Mouse (Mus musculus): ENCODE measurements at regions not wholly inside any gene's neighbourhood (a gene's known extent, or its start where the extent isn't known, plus 50 kb on each side); places are given as distances from the start of the nearest gene placed in this dataset.
A peak's percentile ranks its signal among the peaks of the same experiment; 100 is the strongest.

GRCm38 (mm10) chr2:7840612-7841011 lies 331.2 kb upstream of the Celf2 start:
- no peak for DNase-seq

GRCm38 (mm10) chr2:7837877-7838276 lies 328.5 kb upstream of the Celf2 start:
- no peak for DNase-seq

- DNase-seq, result peak; percentile 12
Observed at GRCm38 (mm10) chr2:7831239-7831638, 321.9 kb upstream of the Celf2 start.

- DNase-seq, result no peak
Observed at GRCm38 (mm10) chr2:7826272-7826671, 316.9 kb upstream of the Celf2 start.

- no peak for DNase-seq
Observed at GRCm38 (mm10) chr2:7796415-7796814, 287.1 kb upstream of the Celf2 start.

- DNase-seq, result no peak
Observed at GRCm38 (mm10) chr2:7792456-7793145, 283.2 kb upstream of the Celf2 start.

- DNase-seq, result no peak
Observed at GRCm38 (mm10) chr2:7778610-7779009, 269.2 kb upstream of the Celf2 start.

GRCm38 (mm10) chr2:7734097-7734730 lies 224.9 kb upstream of the Celf2 start:
- no peak for DNase-seq

GRCm38 (mm10) chr2:7730960-7731359 lies 221.6 kb upstream of the Celf2 start:
- DNase-seq, result no peak

- DNase-seq, result no peak
Observed at GRCm38 (mm10) chr2:7722283-7722935, 213.0 kb upstream of the Celf2 start.

GRCm38 (mm10) chr2:7711046-7711445 lies 201.7 kb upstream of the Celf2 start:
- no peak for DNase-seq

GRCm38 (mm10) chr2:7710476-7710875 lies 201.1 kb upstream of the Celf2 start:
- no peak for DNase-seq

GRCm38 (mm10) chr2:7683355-7683754 lies 174.0 kb upstream of the Celf2 start:
- no peak for DNase-seq

GRCm38 (mm10) chr2:7640892-7641291 lies 131.5 kb upstream of the Celf2 start:
- DNase-seq, result no peak

- no peak for DNase-seq
Observed at GRCm38 (mm10) chr2:7622716-7623285, 113.4 kb upstream of the Celf2 start.

GRCm38 (mm10) chr2:7619888-7620664 lies 110.7 kb upstream of the Celf2 start:
- peak; percentile 96 to 99 for DNase-seq

GRCm38 (mm10) chr2:7578196-7578595 lies 68.8 kb upstream of the Celf2 start:
- no peak for DNase-seq
